Mouse (Mus musculus): Measurements from ENCODE around the gene Upb1.
"Not testable (repeated sequence)": the region's sequence is repeated elsewhere in the genome, so short reads cannot be mapped to it uniquely, and the experiment has no call there.

Upb1 gene

GRCm38 (mm10) chr10:75456061-75456831 lies 55.3 kb downstream of the Upb1 start:
- DNase-seq (ENCODE audit: low read depth, low spot score), result not testable (repeated sequence)

- DNase-seq (ENCODE audit: low read depth, low spot score), result peak; percentile 68
Measured at GRCm38 (mm10) chr10:75457852-75458251, 56.9 kb downstream of the Upb1 start.

- DNase-seq (ENCODE audit: low read depth, low spot score), result no peak
Measured at GRCm38 (mm10) chr10:75458329-75458728, 57.4 kb downstream of the Upb1 start.

GRCm38 (mm10) chr10:75462728-75463127 lies 61.8 kb downstream of the Upb1 start:
- no peak for DNase-seq (ENCODE audit: low read depth, low spot score)

GRCm38 (mm10) chr10:75465781-75466550 lies 65.1 kb downstream of the Upb1 start:
- peak; percentile 44 for DNase-seq (ENCODE audit: low read depth, low spot score)

- DNase-seq (ENCODE audit: low read depth, low spot score), result no peak
Measured at GRCm38 (mm10) chr10:75473411-75473810, 72.5 kb downstream of the Upb1 start.

GRCm38 (mm10) chr10:75474571-75474970 lies 73.7 kb downstream of the Upb1 start:
- no peak for DNase-seq (ENCODE audit: low read depth, low spot score)

- peak; percentile 34 for DNase-seq (ENCODE audit: low read depth, low spot score)
Measured at GRCm38 (mm10) chr10:75475139-75475850, 74.4 kb downstream of the Upb1 start.

- no peak for DNase-seq (ENCODE audit: low read depth, low spot score)
Measured at GRCm38 (mm10) chr10:75477034-75477433, 76.1 kb downstream of the Upb1 start.

- no peak for DNase-seq (ENCODE audit: low read depth, low spot score)
Measured at GRCm38 (mm10) chr10:75479955-75480354, 79.0 kb downstream of the Upb1 start.

- no peak for DNase-seq (ENCODE audit: low read depth, low spot score)
Measured at GRCm38 (mm10) chr10:75481703-75482102, 80.8 kb downstream of the Upb1 start.

- DNase-seq (ENCODE audit: low read depth, low spot score), result no peak
Measured at GRCm38 (mm10) chr10:75482271-75482670, 81.4 kb downstream of the Upb1 start.

GRCm38 (mm10) chr10:75482919-75483483 lies 82.1 kb downstream of the Upb1 start:
- no peak for DNase-seq (ENCODE audit: low read depth, low spot score)

GRCm38 (mm10) chr10:75484066-75484465 lies 83.2 kb downstream of the Upb1 start:
- no peak for DNase-seq (ENCODE audit: low read depth, low spot score)

- DNase-seq (ENCODE audit: low read depth, low spot score), result no peak
Measured at GRCm38 (mm10) chr10:75484767-75485166, 83.9 kb downstream of the Upb1 start.

GRCm38 (mm10) chr10:75486086-75486979 lies 85.4 kb downstream of the Upb1 start:
- DNase-seq (ENCODE audit: low read depth, low spot score), result peak; percentile 84

- DNase-seq (ENCODE audit: low read depth, low spot score), result no peak
Measured at GRCm38 (mm10) chr10:75487131-75487530, 86.2 kb downstream of the Upb1 start.

GRCm38 (mm10) chr10:75489522-75489921 lies 88.6 kb downstream of the Upb1 start:
- DNase-seq (ENCODE audit: low read depth, low spot score), result no peak

GRCm38 (mm10) chr10:75490731-75491130 lies 89.8 kb downstream of the Upb1 start:
- no peak for DNase-seq (ENCODE audit: low read depth, low spot score)
